Comparison of ENCODE assay signal across 8 mouse cellular contexts in genomic region chr6:101377935-101378609, GRCm38 (mm10). TPM values are rescaled to one million over a fixed set of nuclear protein-coding genes. Genes with fewer than 3 reads are reported as not detected.
DNase-seq lines count a peak whose midpoint lies in the region; ATAC-seq lines count a peak whose summit lies in the region.

No protein-coding gene starts in this region.

- peak overlapping the region; percentile 63 for H3K4me3 ChIP-seq in limb, embryonic 11.5 days (ENCODE audit: low read depth, low read length)
- H3K4me3 ChIP-seq in midbrain, embryonic 13.5 days (replicated peaks), result peak overlapping the region; percentile 58

- DNase-seq in NIH3T3 (ENCODE audit: low read depth), result peak; percentile 89
- DNase-seq in embryo, embryonic 10 days (ENCODE audit: low spot score), result peak; percentile 95
- peak; percentile 64 for DNase-seq in gastrocnemius, postnatal 25 days
- peak; percentile 83 for DNase-seq in hindlimb bud, embryonic 11.5 days (ENCODE audit: extremely low spot score, low read depth, low spot score)
- peak; percentile 92 for DNase-seq in limb, embryonic 11.5 days (ENCODE audit: low spot score)
- peak; percentile 46 for DNase-seq in telencephalon, adult 2 months (ENCODE audit: low read depth, low spot score)
- DNase-seq in spleen, postnatal 14 days (ENCODE audit: low spot score in 2 of 2), result no peak

- peak overlapping the region; percentile 96 for H3K27ac ChIP-seq in limb, embryonic 11.5 days (replicated peaks; ENCODE audit: low read depth, low read length)
- H3K27ac ChIP-seq in midbrain, embryonic 13.5 days, result 0 out of 2 replicates have a peak overlapping the region, but pooled peaks have one; percentile 58

- H3K36me3 ChIP-seq in limb, embryonic 11.5 days (ENCODE audit: control insufficient read depth, insufficient read depth, low read length), result no peaks in the 10 kb centered on the region
- no peaks in the 10 kb centered on the region for H3K36me3 ChIP-seq in midbrain, embryonic 13.5 days

- 1% methylated on average over 26 of the region's 29 CpGs for WGBS in limb, embryonic 11.5 days
- WGBS in midbrain, embryonic 13.5 days, result 0% methylated on average over 22 of the region's 29 CpGs

- peak overlapping the region; percentile 87 for H3K9ac ChIP-seq in limb, embryonic 11.5 days (ENCODE audit: low read length)
- peak overlapping the region; percentile 65 for H3K9ac ChIP-seq in midbrain, embryonic 13.5 days (replicated peaks)

- H3K4me2 ChIP-seq in limb, embryonic 11.5 days (ENCODE audit: low read depth, severe bottlenecking), result peak overlapping the region; percentile 79
- peak overlapping the region; percentile 99 for H3K4me2 ChIP-seq in midbrain, embryonic 13.5 days (replicated peaks)

- peak; percentile 90 for ATAC-seq in limb, embryonic 11.5 days (ENCODE audit: insufficient number of reproducible peaks, low FRiP score, low TSS enrichment, low read depth)
- peak; percentile 94 for ATAC-seq in midbrain, embryonic 13.5 days

- no peaks in the 10 kb centered on the region for H3K9me3 ChIP-seq in limb, embryonic 11.5 days (ENCODE audit: control insufficient read depth, low read length)
- no peaks in the 10 kb centered on the region for H3K9me3 ChIP-seq in midbrain, embryonic 13.5 days

- no peaks in the 10 kb centered on the region for H3K27me3 ChIP-seq in limb, embryonic 11.5 days (ENCODE audit: control insufficient read depth, insufficient read depth, low read length)
- peaks cover 45% of the 10 kb centered on the region for H3K27me3 ChIP-seq in midbrain, embryonic 13.5 days

- H3K4me1 ChIP-seq in limb, embryonic 11.5 days (ENCODE audit: control insufficient read depth, insufficient read depth, low read length), result peaks cover 27% of the 10 kb centered on the region
- peaks cover 36% of the 10 kb centered on the region for H3K4me1 ChIP-seq in midbrain, embryonic 13.5 days (replicated peaks)

RNA-seq across cellular contexts. Expression of gene Pdzrn3, which starts 0.4 kb away (rescaled TPM):
- total RNA-seq in gastrocnemius, postnatal 25 days (2021), result 10 to 100 TPM; 52.5 to 72.9 TPM
- 10.4 and 11.1 TPM in 2 replicates for polyA plus RNA-seq in limb, embryonic 11.5 days (2014; fragmentation: Nextera tagmentation; extraction: Ambion mirVana)
- polyA plus RNA-seq in midbrain, embryonic 13.5 days (2015; fragmentation: Nextera tagmentation; extraction: Ambion mirVana), result 22.7 and 33.2 TPM in 2 replicates

Comparison
In these comparisons a context has a peak if more than half of its experiments do, and no peak if none do; other contexts are left out.
1. DNase-seq: peak in NIH3T3 (single experiment), embryo, embryonic 10 days (single experiment), gastrocnemius, postnatal 25 days (single experiment), hindlimb bud, embryonic 11.5 days (single experiment), limb, embryonic 11.5 days (single experiment) and telencephalon, adult 2 months (single experiment); none in spleen, postnatal 14 days (0 of 2).